Mouse (Mus musculus) liver, adult 2 months (tissue): Measurements from ENCODE around the gene Gins1. TPM values are rescaled to one million over a fixed set of nuclear protein-coding genes. Genes with fewer than 3 reads are reported as not detected.
A peak's percentile ranks its signal among the peaks of the same experiment; 100 is the strongest.

Source experiments
- DNase-seq: peaks from one replicate; pipeline ENCODE4 v3.0.0-alpha.2; 2011; ENCODE audit warnings: low read depth, low spot score; ENCODE audit errors: extremely low read depth
- H3K27ac ChIP-seq: fragments of 200-500 bp; replicated peaks from 2 replicates; pipeline ENCODE4 v1.5.1; 2012; ENCODE audit warnings: low read depth, mild to moderate bottlenecking, control low read depth, inconsistent platforms, low read length; ENCODE audit not compliant: insufficient read depth
- H3K27me3 ChIP-seq: fragments of 200-500 bp; 2 replicates; pipeline ENCODE4 v1.6.1; 2012; ENCODE audit warnings: mild to moderate bottlenecking, moderate library complexity, low read length, inconsistent platforms; ENCODE audit not compliant: control insufficient read depth, insufficient read depth
- H3K36me3 ChIP-seq: fragments of 200-500 bp; 2 replicates; pipeline ENCODE4 v1.6.1; 2012; ENCODE audit warnings: low read length, inconsistent platforms; ENCODE audit not compliant: control insufficient read depth, insufficient read depth
- H3K4me1 ChIP-seq: fragments of 200-500 bp; 2 replicates; pipeline ENCODE4 v1.6.1; 2011; ENCODE audit warnings: low read length; ENCODE audit not compliant: control insufficient read depth, insufficient read depth
- H3K4me3 ChIP-seq: fragments of 200-500 bp; 2 replicates; pipeline ENCODE4 v1.5.1; 2011; ENCODE audit warnings: low read depth, mild to moderate bottlenecking, control low read depth, low read length, moderate library complexity; ENCODE audit not compliant: insufficient read depth
- H3K79me2 ChIP-seq: fragments of 200-500 bp; 2 replicates; pipeline ENCODE4 v1.6.1; 2012; ENCODE audit warnings: inconsistent platforms, mild to moderate bottlenecking, low read length, moderate library complexity; ENCODE audit not compliant: control insufficient read depth, insufficient read depth
- H3K9ac ChIP-seq: fragments of 200-500 bp; 2 replicates; pipeline ENCODE4 v1.6.1; 2012; ENCODE audit warnings: low read depth, mild to moderate bottlenecking, control low read depth, inconsistent platforms, low read length
- CTCF ChIP-seq: fragments of 200-500 bp; IDR thresholded peaks from 2 replicates; pipeline ENCODE4 v1.5.1; 2011; ENCODE audit warnings: low read depth, low read length, control low read depth
- POLR2A ChIP-seq: fragments of 200-500 bp; IDR thresholded peaks from 2 replicates; pipeline ENCODE4 v1.6.1; 2011; ENCODE audit warnings: low read length, control low read depth; ENCODE audit not compliant: insufficient read depth; ENCODE audit errors: extremely low read depth
- WGBS: fragments of 180-500 bp; shearing (Covaris S2); methylation state at CpG from one replicate; pipeline ENCODE4 v1.1.7; 2018; 5-methylcytosine and 5-hydroxymethylcytosine counted together
- polyA plus RNA-seq: library from polyadenylated mRNA; depleted of rRNA; stranded (reverse); fragments of >200 nt; gene quantifications from 2 replicates; pipeline ENCODE4 v1.2.3, GENCODE M21; 2012
- total RNA-seq: library from RNA; depleted of rRNA; stranded (reverse); fragments of >200 nt; gene quantifications from 2 replicates; pipeline ENCODE4 v1.2.3, GENCODE M21; 2014

Gene Gins1
- total and polyA plus RNA-seq, 2 experiments = 2.0 to 5.4 TPM

DNA sequence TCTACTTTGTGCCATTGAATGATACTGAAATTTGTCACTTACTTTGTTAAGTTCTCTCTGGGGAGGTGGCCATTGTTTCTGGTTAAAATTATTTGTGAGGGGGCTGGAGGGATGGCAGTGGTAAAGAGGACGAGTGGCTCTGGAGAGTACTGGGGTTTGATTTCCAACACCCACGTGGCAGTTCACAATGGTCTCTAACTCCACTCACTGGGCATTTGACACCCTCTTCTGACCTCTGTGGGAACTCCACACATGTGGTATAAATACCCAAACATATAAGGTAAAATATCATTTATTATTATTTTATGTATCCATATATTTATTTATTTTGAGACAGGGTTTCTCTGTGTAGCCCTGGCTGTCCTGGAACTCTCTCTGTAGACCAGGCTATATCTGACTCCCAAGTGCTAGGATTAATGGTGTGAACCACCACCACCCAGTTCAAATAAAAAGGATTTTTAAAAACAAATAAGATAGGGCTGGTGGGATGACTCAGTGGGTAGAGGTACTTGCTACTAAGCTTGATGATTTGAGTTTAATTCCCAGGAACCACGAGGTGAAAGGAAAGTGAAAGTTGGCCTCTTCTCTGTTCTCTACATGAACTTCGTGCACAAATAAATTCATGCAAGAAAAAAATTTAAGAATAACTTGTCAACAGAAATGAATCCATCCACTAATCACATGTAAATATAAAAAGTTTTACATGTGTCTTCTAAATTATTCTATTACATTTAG lies 9.7 kb downstream of the Gins1 start:
- H3K79me2 ChIP-seq = no peaks in the 10 kb centered on the region
- WGBS = 31% methylated on average over 4 of the region's 4 CpGs
- no peaks in the 10 kb centered on the region for H3K36me3 ChIP-seq
- H3K27ac ChIP-seq = no peak overlapping the region
- DNase-seq = peak; percentile 79
- H3K27me3 ChIP-seq = no peaks in the 10 kb centered on the region
- H3K9ac ChIP-seq = no peak overlapping the region
- no peak for TF ChIP-seq POLR2A
- no peak for TF ChIP-seq CTCF
- H3K4me1 ChIP-seq = peaks cover 10% of the 10 kb centered on the region
- H3K4me3 ChIP-seq = 0 out of 2 replicates have a peak overlapping the region, but pooled peaks have one; percentile 10

DNA sequence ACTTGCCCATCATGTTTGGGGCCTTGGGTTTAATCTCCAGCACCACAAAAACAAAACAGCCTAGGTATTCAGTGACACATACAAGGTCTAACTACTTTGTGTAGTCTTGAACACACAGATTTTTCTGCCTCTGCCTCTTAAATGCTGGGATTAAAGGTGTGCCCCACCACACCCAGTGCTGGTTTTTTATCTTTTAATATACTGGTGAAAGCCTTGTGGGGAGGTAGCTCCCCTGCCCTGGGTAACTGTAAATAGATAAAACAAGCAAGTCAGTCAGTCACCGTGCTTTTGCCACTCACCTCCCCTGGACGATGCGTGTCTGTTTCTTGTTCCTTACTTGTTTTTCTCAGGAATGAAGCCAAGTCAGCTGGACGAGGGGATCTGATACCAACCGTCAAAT lies 10.6 kb downstream of the Gins1 start:
- TF ChIP-seq POLR2A = no peak
- TF ChIP-seq CTCF = no peak
- WGBS = 92% methylated on average over 5 of the region's 5 CpGs
- no peak for DNase-seq
- H3K4me3 ChIP-seq = no peak overlapping the region
- no peaks in the 10 kb centered on the region for H3K79me2 ChIP-seq
- H3K27me3 ChIP-seq = no peaks in the 10 kb centered on the region
- H3K27ac ChIP-seq = peak overlapping the region; percentile 43; the same call in 1 of the 2 replicates
- peaks cover 8% of the 10 kb centered on the region for H3K4me1 ChIP-seq
- H3K9ac ChIP-seq = no peak overlapping the region
- H3K36me3 ChIP-seq = no peaks in the 10 kb centered on the region

DNA sequence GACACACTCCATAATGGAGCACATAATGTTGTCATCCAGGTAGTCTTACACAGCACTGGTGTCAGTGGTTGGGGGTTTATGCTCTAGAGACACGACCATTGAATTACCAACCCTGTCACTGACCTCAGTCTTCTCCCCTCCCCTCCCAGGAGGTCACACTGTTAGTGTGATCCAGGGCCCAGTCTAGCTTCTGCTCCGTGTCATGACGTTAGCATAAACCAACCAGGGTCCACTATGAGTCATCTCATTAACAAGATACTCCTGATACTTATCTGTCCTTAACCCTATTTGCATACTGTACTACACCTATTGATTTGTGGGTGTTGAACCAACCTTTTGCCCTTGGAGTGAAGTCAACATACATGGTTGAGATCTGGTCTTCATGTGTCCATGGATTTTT lies 13.5 kb downstream of the Gins1 start:
- no peak overlapping the region for H3K4me3 ChIP-seq
- no peaks in the 10 kb centered on the region for H3K79me2 ChIP-seq
- no peaks in the 10 kb centered on the region for H3K27me3 ChIP-seq
- H3K4me1 ChIP-seq = peaks cover 10% of the 10 kb centered on the region
- WGBS = 32% methylated on average over 3 of the region's 3 CpGs
- H3K27ac ChIP-seq = no peak overlapping the region
- H3K36me3 ChIP-seq = no peaks in the 10 kb centered on the region
- TF ChIP-seq CTCF = no peak
- no peak for TF ChIP-seq POLR2A
- DNase-seq = peak; percentile 29
- H3K9ac ChIP-seq = no peak overlapping the region

DNA sequence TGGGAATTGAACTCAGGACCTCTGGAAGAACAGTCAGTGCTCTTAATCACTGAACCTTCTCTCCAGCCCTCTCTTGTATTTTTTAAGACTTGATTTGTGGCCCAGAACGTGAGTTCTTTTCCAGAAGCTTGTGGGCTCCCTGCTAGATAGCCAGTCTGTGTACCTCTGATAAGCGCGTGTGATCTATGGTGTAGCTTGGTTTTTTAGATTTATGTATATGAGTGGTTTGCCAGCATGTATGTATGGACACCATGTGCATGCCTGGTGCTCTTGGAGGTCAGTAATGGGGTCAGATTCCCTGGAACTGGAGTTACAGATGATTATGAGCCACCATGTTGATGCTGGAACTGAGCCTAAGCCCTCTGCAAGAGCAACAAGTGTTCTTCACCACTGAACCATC lies 15.3 kb downstream of the Gins1 start:
- TF ChIP-seq POLR2A (no peak), CTCF (no peak)
- Histone ChIP-seq H3K27me3 (no peaks in the 10 kb centered on the region), H3K36me3 (no peaks in the 10 kb centered on the region), H3K4me3 (no peak overlapping the region), H3K9ac (no peak overlapping the region), H3K79me2 (no peaks in the 10 kb centered on the region), H3K27ac (no peak overlapping the region), H3K4me1 (peaks cover 5% of the 10 kb centered on the region)
- DNase-seq = no peak
- WGBS = 97% methylated on average over 3 of the region's 3 CpGs

DNA sequence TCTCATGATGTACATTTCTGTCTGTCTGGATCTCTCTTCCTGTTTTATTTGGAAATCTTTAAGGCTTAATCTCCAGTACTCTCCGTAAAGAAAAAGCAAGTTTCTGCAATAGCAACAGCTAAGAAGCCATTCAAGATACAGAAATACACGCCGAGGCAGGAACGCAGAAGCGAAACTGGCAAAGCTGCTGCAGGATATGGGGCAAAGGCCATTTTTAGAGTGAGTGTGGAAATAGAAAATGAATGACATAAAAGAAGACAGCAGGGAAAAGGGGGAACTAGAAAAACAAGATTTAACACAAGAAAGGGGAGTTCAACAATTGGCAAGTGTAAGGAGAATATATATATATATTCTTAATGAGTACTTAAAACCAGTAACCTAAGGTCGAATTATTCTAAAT lies 16.5 kb downstream of the Gins1 start:
- H3K27me3 ChIP-seq = no peaks in the 10 kb centered on the region
- H3K27ac ChIP-seq = no peak overlapping the region
- TF ChIP-seq CTCF (no peak), POLR2A (no peak)
- H3K9ac ChIP-seq = no peak overlapping the region
- DNase-seq = peak; percentile 71
- H3K36me3 ChIP-seq = no peaks in the 10 kb centered on the region
- 29% methylated on average over 6 of the region's 6 CpGs for WGBS
- H3K79me2 ChIP-seq = no peaks in the 10 kb centered on the region
- peaks cover 4% of the 10 kb centered on the region; the same call in 1 of the 2 replicates for H3K4me1 ChIP-seq
- peak overlapping the region; percentile 9; the same call in 1 of the 2 replicates for H3K4me3 ChIP-seq

DNA sequence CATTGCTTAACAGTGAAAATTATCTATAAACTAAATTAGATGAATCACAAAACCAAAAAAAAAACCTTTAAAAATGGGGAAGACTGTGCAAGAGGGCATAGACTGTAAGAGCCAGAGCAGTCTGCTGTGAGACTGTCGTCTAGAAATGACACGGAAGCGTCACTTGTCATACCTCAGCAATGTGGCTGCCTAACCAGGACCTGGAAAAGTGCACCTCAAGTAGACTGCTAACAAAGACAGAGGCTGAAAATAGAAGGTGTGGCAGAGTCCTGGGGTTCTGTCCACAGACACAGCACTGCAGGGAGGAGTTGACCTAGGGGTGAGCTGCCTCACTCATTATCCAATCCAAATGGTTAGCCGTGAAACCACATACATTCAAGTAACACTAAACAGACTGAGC lies 17.0 kb downstream of the Gins1 start:
- no peak for TF ChIP-seq POLR2A
- TF ChIP-seq CTCF = no peak
- WGBS = 74% methylated on average over 4 of the region's 4 CpGs
- Histone ChIP-seq H3K4me1 (peaks cover 4% of the 10 kb centered on the region; the same call in 1 of the 2 replicates), H3K27me3 (no peaks in the 10 kb centered on the region), H3K4me3 (no peak overlapping the region), H3K36me3 (no peaks in the 10 kb centered on the region), H3K9ac (no peak overlapping the region), H3K79me2 (no peaks in the 10 kb centered on the region), H3K27ac (no peak overlapping the region)
- peak; percentile 19 for DNase-seq
